Mouse (Mus musculus) ES-Bruce4 (cell line): ENCODE measurements around the gene Dock9.

Source experiments
- CTCF ChIP-seq: IDR thresholded peaks from one replicate; pipeline ENCODE4 v1.8.1; 2011; ENCODE audit warnings: low read depth, low read length
- EP300 ChIP-seq: IDR thresholded peaks from 2 replicates; pipeline ENCODE4 v1.6.1; 2011; ENCODE audit warnings: low read depth, low read length; ENCODE audit not compliant: insufficient read depth
- POLR2A ChIP-seq: IDR thresholded peaks from one replicate; pipeline ENCODE4 v1.8.1; 2011; ENCODE audit warnings: low read length; ENCODE audit not compliant: insufficient read depth

DNA sequence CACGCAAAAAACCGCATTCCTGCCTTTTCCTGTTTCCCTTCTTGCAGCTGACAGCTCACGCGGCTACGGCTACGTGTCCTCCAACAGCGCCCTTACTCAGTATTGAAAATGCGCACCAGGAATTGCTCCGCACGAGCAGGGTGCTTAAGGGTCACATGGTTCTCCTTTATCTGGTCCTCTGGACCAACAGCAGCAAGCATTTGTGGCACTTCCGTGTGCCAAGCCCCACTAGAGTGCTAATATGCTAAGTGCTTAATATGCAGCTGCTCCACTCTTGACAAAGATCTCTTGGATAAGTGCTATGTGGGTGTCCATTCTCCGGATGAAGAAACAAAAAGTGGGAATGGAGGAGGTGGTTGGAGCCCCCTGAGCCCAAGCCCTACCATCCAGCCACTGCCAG, 10.7 kb downstream of the Dock9 start:
- TF ChIP-seq CTCF (no peak), POLR2A (no peak), EP300 (no peak)
